Mouse (Mus musculus) heart, postnatal 36 days (tissue): ENCODE measurements at regions not wholly inside any gene's neighbourhood (a gene's known extent, or its start where the extent isn't known, plus 50 kb on each side); places are given as distances from the start of the nearest gene placed in this dataset.
A peak's percentile ranks its signal among the peaks of the same experiment; 100 is the strongest.
"Not testable (repeated sequence)": the region's sequence is repeated elsewhere in the genome, so short reads cannot be mapped to it uniquely, and the experiment has no call there.

Experiments used
- DNase-seq, 2 experiments: peaks; one replicate each; pipeline ENCODE4 v3.0.0; 2021 to 2022
- intact Hi-C: fragments of 180-260 bp; cut with DNase I; formaldehyde crosslinking; loops from one replicate; pipeline ENCODE4 v1.15.1; 2025

DNA sequence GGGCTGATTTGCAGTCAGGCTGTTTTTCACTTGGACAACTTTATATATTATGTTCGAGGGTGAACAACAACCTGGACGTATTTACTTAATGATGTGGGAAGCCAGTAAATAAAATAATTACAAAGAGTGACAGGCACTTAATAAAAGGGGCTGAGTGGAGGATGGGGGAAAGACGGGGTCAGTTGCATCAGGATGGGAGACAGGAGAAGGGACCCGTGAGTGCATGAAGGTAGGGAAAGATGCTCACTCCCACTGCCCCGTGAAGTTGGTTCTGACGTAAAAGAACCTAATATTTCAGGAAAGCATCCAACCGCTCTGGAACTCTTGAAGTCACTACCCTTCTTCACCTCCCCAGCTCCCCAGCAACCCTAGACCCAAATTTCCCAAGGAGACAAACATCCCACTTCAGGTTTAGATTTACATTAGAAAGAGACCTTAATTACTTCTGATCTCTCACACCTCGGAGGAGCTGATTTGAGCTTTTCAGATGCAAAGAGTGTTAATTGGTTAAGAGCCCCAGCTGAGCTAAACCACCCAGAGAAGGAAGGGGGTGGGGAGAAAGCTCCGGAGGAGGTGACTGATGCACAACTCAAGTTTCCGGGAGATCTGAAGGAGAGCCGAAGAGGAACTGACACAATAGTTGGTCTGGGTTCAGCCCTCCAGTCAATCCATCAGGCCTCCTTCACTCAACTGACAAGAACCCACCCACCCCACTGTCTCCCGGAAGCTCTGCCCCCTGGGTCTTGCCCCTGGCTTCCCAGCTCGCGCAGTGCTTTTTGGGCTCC, 121.9 kb upstream of the Shb start:
- intact Hi-C loops, result no loop called here
- no peak for DNase-seq

- intact Hi-C loops, result no loop called here
Measured at GRCm38 (mm10) chr4:45648884-45649577, 116.8 kb upstream of the Shb start.

DNA sequence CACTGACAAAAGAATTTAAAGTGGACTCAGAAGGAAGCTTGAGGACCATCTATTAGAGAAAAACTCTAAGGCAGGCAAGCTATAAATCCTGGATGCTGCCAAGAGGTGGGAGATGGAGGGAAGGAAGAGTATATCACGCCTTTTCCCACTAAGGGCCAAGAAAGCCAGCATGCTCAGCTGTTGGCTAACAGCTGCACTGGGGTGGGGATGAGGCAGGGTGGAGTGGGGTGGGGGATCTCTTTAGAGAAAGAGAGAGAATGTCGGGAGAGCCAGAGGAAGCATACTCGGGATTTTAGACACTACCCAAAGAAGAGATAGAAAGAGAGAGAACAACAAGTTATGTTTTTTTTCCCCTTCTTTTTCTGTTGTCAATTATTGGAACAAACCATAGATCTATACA, 115.2 kb upstream of the Shb start:
- intact Hi-C loops, result no loop called here
- DNase-seq, result no peak

More at GRCm38 (mm10) chr4:45648884-45649577, 116.8 kb upstream of the Shb start:
- no peak for DNase-seq

DNA sequence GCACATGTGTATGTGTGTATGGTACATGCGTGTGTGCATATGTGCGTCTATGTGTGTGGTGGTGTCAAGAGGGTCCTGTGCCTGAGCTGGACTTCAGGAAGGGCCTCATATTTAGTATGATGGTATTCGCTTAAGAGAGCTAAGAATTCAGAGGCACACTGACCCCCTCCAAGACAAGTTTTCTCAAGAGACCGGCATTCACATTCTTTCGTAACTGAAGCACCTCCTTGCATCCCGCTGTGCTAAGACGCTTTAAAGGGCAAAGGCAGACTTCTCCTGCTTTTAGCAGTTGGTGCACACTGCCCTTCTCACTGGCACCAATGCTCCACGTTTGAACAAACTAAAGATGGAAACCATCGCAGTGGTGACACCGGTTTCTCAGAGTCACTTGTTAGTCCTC, 110.3 kb upstream of the Shb start:
- DNase-seq, result no peak
- intact Hi-C loops, result no loop called here

DNA sequence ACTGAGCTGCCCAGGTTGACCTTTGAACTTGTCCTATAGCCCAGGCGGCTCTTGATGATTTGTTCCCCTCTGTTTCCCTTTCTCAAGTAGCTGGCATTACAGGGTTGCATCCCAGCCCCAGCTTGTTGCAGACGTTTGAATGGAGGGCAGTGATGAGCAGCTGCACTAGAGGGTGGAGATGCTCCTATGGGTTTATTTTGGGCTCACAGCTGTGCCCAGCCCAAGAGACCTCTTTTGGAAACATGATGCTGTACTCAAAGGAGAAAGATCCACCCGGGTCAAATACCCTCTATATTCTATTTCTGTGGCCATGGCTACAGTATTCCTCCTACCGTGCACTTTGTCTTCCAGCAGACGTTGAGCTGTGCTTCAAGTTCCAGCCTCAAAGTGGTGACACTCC, 109.0 kb upstream of the Shb start:
- intact Hi-C loops, result no loop called here
- no peak for DNase-seq

GRCm38 (mm10) chr4:45640713-45641112, 108.4 kb upstream of the Shb start:
- DNase-seq, result no peak
- intact Hi-C loops, result no loop called here

DNA sequence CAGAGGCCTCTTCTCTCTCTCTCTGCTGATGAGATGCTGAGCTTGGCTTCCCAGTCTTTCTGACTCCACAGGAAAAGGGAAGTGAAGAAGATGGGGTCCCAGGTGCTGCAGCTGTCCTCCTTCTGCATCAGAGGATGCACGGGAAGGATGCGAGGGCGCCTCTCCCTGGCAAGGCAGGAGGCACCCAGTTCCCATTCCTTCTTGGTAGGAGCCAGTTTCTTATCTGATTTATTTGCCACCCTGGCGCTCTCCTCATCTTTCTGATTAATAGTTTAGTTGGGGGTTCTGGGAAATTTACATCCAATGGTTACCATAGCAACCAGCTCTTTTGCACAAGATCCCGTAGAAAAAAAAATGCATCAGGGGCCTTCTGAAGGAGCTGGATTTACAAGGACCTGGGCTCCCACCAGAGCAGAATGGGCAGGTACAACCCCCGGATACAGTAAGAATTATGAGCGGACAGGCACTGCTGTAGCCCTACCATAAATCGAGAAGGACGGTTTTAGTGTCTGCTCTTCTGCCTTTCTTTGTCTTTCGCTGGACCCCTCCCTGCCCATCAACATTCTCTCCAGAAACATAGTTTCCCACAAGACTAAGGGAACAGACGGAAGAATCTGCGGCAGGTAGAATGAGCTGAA, 107.2 kb upstream of the Shb start:
- no peak for DNase-seq
- intact Hi-C loops, result no loop called here

- intact Hi-C loops, result no loop called here
- DNase-seq, result no peak
Measured at GRCm38 (mm10) chr4:45638411-45638810, 106.1 kb upstream of the Shb start.

- intact Hi-C loops, result no loop called here
Measured at GRCm38 (mm10) chr4:45631276-45632045, 99.2 kb upstream of the Shb start.

GRCm38 (mm10) chr4:45625633-45626032, 93.4 kb upstream of the Shb start:
- intact Hi-C loops, result no loop called here
- no peak for DNase-seq

More at GRCm38 (mm10) chr4:45631276-45632045, 99.2 kb upstream of the Shb start:
- DNase-seq, result no peak

- intact Hi-C loops, result no loop called here
- DNase-seq, result no peak
Measured at GRCm38 (mm10) chr4:45622017-45622416, 89.7 kb upstream of the Shb start.

- intact Hi-C loops, result no loop called here
- no peak for DNase-seq
Measured at GRCm38 (mm10) chr4:45617126-45617525, 84.9 kb upstream of the Shb start.

DNA sequence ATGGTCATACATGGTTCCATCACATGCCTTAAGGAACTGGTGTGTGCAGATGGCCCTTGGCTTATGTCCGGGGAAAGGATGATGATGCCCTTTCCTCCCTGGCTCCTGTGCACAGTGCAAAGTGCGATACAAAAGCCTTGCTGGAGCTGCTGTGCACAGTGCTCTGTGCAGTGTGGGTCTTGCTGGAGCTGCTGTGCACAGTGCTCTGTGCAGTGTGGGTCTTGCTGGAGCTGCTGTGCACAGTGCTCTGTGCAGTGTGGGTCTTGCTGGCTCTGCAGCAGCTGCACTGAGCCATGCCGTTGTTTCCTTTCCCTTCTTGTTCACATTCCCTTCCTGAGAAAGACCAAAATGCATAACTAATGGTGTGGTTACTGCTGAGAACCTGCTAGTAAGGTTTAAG, 81.2 kb upstream of the Shb start:
- intact Hi-C loops, result loop anchor here (5.0 kb wide), 1 partner anchor 81 kb away; the partner anchor contains the start of gene Shb
- DNase-seq, result not testable (repeated sequence)

- intact Hi-C loops, result loop anchor here (1.0 to 5.0 kb wide), 2 partner anchors 80 to 194 kb away; partner anchors contain the start of gene Shb
- peak; percentile 55 to 63 for DNase-seq
Measured at GRCm38 (mm10) chr4:45612132-45612531, 79.9 kb upstream of the Shb start.

DNA sequence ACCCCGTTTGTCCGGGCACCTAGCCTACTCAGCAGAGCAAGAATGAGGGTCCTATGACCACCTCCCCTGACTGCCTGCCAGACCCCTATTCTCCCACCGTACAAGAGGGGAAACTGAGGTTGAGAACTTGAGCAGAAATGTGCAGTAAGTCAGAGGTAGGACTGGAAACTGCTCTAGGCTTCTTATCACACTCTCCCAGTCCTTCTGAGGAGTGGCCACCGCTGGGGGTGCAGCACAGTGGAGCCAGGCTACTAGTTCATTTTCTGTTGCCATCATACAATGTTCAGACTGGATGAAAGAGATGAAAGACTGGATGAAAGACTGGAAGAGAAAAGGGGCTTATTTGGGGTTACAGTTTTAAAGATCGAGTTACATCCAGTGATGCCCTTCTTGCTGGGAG, 78.7 kb upstream of the Shb start:
- intact Hi-C loops, result loop anchor here (5.0 kb wide), 1 partner anchor 79 kb away; the partner anchor contains the start of gene Shb
- DNase-seq, result no peak

- peak in 1 of 2 experiments; percentile 8 for DNase-seq
- intact Hi-C loops, result no loop called here
Measured at GRCm38 (mm10) chr4:45606578-45606977, 74.3 kb upstream of the Shb start.

DNA sequence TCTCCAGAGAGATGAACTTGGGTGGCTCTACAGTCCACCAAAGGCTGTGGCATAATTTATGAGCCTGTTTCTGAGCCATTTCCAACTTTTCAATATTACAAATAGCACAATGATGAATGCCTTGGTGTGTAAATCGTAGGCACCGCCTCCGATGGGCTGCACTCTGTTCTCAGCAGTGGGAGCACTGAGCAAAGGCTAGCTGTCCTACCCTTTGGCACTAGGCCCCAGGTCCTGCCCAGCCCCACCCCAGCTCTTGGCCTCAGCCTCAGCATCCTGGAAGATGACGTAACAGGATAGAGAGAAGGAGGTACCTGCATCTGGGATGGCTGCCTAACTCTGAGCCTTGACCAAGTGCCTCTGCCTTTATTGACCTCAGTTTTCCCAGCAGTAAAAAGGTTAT, 73.4 kb upstream of the Shb start:
- no peak for DNase-seq
- intact Hi-C loops, result loop anchor here (2.0 kb wide), 1 partner anchor 189 kb away; no protein-coding TSS in a partner anchor

DNA sequence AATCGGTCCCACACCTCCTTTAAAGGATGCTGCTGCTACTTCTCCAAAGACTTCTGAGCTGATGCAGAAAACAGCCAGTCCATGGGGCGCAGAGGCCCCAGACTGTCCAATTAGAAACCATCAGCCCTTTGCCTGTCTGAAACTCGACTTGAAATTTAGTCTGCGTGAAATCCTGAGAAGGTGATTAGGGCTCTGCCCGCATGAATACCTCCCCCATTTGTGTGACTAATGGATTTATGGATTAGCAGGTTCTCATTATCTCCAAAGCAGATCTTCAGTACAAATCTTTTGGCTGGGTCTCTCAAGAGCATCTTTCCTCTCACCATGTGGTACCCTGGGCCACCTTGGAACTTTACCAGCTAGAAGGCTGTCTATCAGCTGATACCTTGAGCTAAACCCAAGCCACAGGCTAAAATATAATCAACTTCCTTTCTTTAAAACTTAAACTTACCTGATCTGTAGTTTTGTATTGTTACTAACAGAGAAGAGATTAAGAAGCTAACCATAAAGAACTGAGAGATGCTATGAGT, 72.1 kb upstream of the Shb start:
- intact Hi-C loops, result loop anchor here (2.0 kb wide), 1 partner anchor 188 kb away; no protein-coding TSS in a partner anchor
- no peak for DNase-seq

DNA sequence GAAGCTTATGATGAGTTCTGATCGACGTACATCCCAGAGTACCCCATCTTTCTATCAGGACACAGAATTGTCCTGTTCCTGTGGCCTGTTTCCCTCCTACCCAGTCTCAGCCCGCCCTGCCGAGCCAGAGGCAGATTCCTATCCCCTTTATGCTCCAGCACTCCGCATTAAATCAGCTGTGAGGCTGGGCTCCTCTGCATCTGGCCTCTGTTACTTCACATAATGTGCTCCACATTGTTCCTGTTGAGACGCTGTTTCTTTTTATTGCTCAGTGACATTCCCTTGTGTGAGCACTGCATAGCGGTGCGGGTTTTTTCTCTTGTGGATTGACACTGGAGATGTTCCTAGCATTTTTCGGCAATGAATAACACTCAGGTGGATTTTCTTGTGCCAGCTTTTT, 68.2 kb upstream of the Shb start:
- intact Hi-C loops, result no loop called here
- no peak for DNase-seq

DNA sequence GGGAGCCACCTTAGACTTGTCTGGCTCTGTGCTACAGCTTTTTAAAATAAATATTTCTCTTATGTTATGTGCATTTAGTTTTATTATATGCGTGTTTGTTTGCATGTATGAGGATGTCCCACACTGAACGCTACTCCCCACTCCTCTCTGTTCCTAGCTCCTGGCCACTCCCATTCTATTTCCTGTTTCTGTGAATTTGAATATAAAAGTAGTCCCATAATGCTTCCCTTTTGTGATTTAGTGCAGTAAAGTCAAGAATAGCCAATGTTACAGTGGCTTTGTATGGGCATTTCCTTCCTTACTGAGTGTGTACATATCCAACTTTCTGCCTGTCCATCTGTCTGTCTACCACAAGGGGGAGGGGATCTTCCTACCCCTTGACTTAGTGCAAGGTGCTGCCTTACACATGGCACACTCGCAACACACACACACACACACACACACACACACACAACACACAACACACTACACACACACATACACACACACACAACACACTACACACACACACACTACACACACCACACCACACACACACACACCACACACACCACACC, 61.2 kb upstream of the Shb start:
- DNase-seq, result no peak
- intact Hi-C loops, result no loop called here
